Mouse (Mus musculus): Measurements from ENCODE around the gene Itih4.

The Itih4 gene

DNA sequence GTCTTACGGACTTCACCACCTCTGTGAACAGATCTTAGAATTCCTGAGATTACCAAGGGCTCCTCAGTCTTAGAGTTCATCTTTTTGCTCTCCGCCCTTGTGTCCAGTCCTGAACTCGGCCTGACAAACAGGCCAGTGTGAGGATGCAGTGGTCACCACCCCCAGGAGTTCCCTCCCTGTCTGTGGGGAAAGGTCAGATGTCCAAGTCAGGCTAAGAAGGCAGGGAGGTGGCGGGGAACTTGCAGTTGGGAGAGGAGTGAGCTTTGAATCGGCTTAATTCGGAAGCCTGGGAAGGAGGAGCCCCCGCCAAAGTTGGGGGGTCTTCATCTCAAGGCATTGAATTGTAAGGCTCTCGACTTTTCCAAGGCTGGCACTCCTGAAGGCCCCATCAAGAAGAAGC lies 6.0 kb upstream of the Itih4 start:
- no peak for DNase-seq

GRCm38 (mm10) chr14:30880811-30881717 lies 5.2 kb upstream of the Itih4 start:
- DNase-seq: peak; percentile 62

GRCm38 (mm10) chr14:30881718-30882108 lies 4.6 kb upstream of the Itih4 start:
- DNase-seq: no peak

DNA sequence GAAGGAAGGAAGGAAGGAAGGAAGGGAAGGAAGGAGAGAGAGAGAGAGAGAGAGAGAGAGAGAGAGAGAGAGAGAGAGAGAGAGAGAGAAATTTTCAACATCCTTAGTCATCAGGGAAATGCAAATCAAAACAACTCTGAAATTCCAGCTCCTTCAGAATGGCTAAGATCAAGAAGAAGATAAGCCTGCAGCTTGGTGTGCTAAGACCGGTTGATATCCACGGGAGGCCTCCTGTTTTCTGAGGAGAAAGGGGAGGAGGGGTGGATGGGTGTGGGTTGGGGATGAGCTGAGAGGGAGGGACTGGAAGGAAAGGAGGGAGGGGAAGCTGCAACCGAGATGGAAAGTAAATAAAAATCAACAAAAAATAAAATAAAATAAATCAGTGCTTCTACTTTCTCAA lies 978 bp upstream of the Itih4 start:
- no peak for DNase-seq

GRCm38 (mm10) chr14:30888271-30888732 lies 2.0 kb downstream of the Itih4 start:
- peak; percentile 42 for DNase-seq

GRCm38 (mm10) chr14:30899972-30900371 lies 13.7 kb downstream of the Itih4 start:
- DNase-seq: no peak

- DNase-seq: no peak
Measured at GRCm38 (mm10) chr14:30902628-30903027, 16.4 kb downstream of the Itih4 start.

- DNase-seq: no peak
Measured at GRCm38 (mm10) chr14:30903036-30903435, 16.8 kb downstream of the Itih4 start.

- DNase-seq: no peak
Measured at GRCm38 (mm10) chr14:30904307-30904706, 18.0 kb downstream of the Itih4 start.

- no peak for DNase-seq
Measured at GRCm38 (mm10) chr14:30906001-30906400, 19.7 kb downstream of the Itih4 start.

DNA sequence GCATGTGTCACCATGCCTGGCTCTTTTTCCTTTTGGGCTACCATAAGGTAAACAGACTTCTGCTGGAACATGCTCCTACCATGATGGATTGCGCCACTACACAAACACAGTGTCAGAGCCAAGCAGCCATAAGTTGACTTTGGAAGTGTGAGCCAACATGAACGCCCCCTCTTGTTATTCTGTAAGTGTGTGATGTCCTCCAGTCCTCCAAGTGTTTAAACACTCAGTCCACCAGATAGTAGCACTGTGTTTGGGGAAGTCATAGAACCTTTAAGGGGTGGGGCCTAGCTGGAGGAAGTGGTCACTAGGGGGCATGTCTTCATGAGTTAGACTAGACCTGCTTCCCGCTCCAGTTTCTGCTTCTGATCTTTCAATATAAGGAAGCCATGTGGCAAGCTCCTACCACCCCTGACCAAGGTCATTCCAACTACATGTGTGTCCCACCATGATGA lies 21.6 kb downstream of the Itih4 start:
- DNase-seq: no peak

- DNase-seq: no peak
Measured at GRCm38 (mm10) chr14:30911141-30911540, 24.9 kb downstream of the Itih4 start.

DNA sequence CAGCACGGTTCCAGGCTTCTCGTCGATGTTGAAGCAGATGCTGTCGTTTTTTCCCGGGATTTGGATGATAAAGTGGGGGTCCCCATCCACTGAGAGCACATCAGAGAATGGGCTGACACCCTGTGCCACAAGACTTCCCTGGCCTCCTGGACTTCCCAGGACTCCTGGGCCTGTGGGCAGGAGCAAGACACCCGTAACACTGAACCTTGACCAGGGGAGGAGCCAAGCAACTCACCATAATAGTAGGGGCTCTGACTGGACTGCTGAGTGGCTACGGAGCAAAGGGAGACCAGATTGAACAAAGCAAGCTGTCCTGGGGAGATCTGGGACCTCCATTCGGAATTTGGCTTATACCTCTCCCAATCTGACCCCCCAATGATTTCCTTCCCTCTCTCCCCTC lies 26.4 kb downstream of the Itih4 start:
- no peak for DNase-seq

DNA sequence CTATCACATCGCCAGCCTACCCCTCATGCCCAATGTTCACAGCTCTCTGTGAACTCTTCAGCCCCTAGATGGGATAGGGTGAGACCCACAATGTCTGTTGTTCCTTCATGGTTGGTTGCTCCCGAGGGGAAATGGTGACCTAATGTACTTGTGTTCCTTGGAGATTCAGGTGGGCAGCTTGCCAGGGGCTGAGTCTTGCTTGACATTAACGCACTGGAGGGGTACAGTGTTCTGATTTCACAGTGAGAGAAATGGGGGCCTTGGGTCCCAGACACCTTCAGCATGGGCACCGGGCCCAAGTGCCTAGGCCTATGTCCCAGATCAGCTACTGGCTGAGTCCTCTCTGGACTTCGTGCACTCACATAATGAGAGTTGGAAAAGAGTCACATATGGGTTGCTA lies 27.1 kb downstream of the Itih4 start:
- DNase-seq: no peak

- DNase-seq: no peak
Measured at GRCm38 (mm10) chr14:30916516-30916915, 30.2 kb downstream of the Itih4 start.

- no peak for DNase-seq
Measured at GRCm38 (mm10) chr14:30922053-30922670, 35.9 kb downstream of the Itih4 start.

- DNase-seq: no peak
Measured at GRCm38 (mm10) chr14:30923375-30924105, 37.3 kb downstream of the Itih4 start, which contains the start of gene Itih3. Gene Itih3, minus strand, starts transcription at chr14:30923760.

DNA sequence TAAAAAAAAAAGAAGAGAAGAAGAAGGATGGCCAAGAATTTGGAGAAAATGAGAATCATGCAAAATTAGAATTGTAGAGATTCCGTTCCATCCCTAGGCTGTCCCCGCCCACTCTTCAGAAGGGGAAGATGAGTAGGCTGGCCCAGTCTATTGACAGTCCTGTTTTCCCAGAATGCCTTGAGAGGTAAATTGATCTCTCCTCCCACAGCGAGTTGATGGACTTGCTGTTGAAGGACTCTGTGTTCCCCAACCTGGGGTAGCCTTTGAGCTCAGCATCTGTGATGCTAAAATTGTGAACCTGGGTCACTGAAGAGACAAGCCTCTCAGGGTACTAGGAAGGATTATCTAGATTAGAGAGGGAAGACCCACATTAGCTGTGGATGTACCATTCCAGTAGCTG lies 39.2 kb downstream of the Itih4 start:
- no peak for DNase-seq

DNA sequence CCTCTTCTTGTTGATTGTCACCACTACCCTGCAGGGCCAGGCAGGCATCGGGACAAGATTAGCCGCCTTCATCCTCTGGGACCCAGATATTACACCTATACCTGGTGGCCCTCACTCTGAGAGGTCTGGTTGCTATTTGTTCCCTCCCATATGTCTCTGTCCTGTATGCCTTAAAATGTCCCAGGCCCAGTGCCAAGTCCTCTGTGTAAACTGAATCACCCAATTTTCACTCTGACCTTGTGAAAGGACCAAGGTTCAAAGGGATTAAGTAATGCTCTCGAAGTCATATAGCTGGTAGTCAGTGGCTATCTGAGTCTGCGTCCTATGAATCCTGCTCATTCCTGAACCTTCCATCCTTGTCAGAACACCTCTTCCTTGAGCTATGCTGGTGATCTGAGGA lies 44.1 kb downstream of the Itih4 start:
- no peak for DNase-seq

- no peak for DNase-seq
Measured at GRCm38 (mm10) chr14:30933351-30933750, 47.1 kb downstream of the Itih4 start.

DNA sequence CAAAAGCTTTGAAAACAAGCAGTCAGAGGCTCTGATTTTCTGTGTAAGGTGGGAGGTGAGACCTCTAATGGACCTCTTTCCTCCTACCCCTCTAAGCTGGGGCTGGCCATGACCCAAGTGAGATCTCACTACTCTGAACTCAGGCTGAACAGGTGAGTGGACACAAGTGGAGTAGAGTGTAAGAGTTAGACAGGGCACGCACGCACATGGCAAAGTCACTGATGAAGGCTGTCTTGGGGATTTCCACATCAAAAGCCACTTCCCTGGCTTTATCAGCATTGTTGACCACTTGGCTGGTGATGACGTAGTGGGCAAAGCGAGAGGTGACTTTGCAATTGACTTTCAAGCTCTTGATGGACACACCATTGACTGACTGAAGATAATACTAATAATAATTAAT lies 56.0 kb downstream of the Itih4 start:
- DNase-seq: no peak

- no peak for DNase-seq
Measured at GRCm38 (mm10) chr14:30943038-30943437, 56.8 kb downstream of the Itih4 start, which contains the start of gene Itih1. Gene Itih1, minus strand, starts transcription at chr14:30943289.

All from cerebellum, adult 8-10 months (tissue).